Mouse (Mus musculus) neural tube, embryonic 11.5 days (tissue): ENCODE results near the gene Camk1g. TPM values are rescaled to one million over a fixed set of nuclear protein-coding genes. Genes with fewer than 3 reads are reported as not detected.
A peak's percentile ranks its signal among the peaks of the same experiment; 100 is the strongest.

Experiments
- ATAC-seq: fragments of 200-750 bp; cut with Nextera tagmentation; 2 replicates; pipeline ENCODE4 v1.8.0; 2017; ENCODE audit warnings: moderate number of reproducible peaks, mild to moderate bottlenecking, moderate TSS enrichment, moderate library complexity; ENCODE audit not compliant: insufficient read depth, low FRiP score, low TSS enrichment
- DNase-seq: peaks from one replicate; pipeline ENCODE4 v3.0.0-alpha.2; 2015; ENCODE audit warnings: low spot score
- H3K27ac ChIP-seq: fragments of 300-500 bp; sonication (generic); 2 replicates; pipeline ENCODE4 v1.5.1; 2014; ENCODE audit warnings: low read depth, mild to moderate bottlenecking, low read length
- H3K27me3 ChIP-seq: fragments of 300-500 bp; sonication (generic); 2 replicates; pipeline ENCODE4 v1.6.1; 2014; ENCODE audit warnings: mild to moderate bottlenecking, low read length, mixed read lengths; ENCODE audit not compliant: control insufficient read depth, insufficient read depth
- H3K36me3 ChIP-seq: fragments of 300-500 bp; sonication (generic); 2 replicates; pipeline ENCODE4 v1.6.1; 2014; ENCODE audit warnings: mild to moderate bottlenecking, low read length, moderate library complexity, mixed read lengths; ENCODE audit not compliant: control insufficient read depth, insufficient read depth
- H3K4me1 ChIP-seq: fragments of 300-500 bp; sonication (generic); 2 replicates; pipeline ENCODE4 v1.6.1; 2014; ENCODE audit warnings: low read length, mixed read lengths; ENCODE audit not compliant: control insufficient read depth, insufficient read depth
- H3K4me2 ChIP-seq: fragments of 300-500 bp; sonication (generic); 2 replicates; pipeline ENCODE4 v1.6.1; 2014; ENCODE audit warnings: low read depth, mild to moderate bottlenecking, moderate library complexity
- H3K4me3 ChIP-seq: fragments of 300-500 bp; sonication (generic); 2 replicates; pipeline ENCODE4 v1.5.1; 2014; ENCODE audit warnings: low read depth, low read length
- H3K9ac ChIP-seq: fragments of 300-500 bp; sonication (generic); 2 replicates; pipeline ENCODE4 v1.6.1; 2014; ENCODE audit warnings: mild to moderate bottlenecking, low read length
- H3K9me3 ChIP-seq: fragments of 300-500 bp; sonication (generic); 2 replicates; pipeline ENCODE4 v1.6.1; 2016; ENCODE audit warnings: low read length; ENCODE audit not compliant: control insufficient read depth
- WGBS: fragments of 180-500 bp; shearing (Covaris S2); extraction: QIAGEN DNeasy Blood & Tissue Kit; methylation state at CpG from one replicate; pipeline ENCODE4 v1.1.7; 2014; 5-methylcytosine and 5-hydroxymethylcytosine counted together
- polyA plus RNA-seq: library from polyadenylated mRNA; unstranded; fragments of >200 nt; fragmentation: Nextera tagmentation; extraction: Ambion mirVana; gene quantifications from 2 replicates; pipeline ENCODE4 v1.2.1, GENCODE M21; 2014

Camk1g gene
- polyA plus RNA-seq, 1 experiment from 2014 or later, result 13.3 TPM

- no peaks in the 10 kb centered on the region for H3K36me3 ChIP-seq
- ATAC-seq (no peak), DNase-seq (no peak)
- H3K27ac ChIP-seq, result no peak overlapping the region
- H3K27me3 ChIP-seq, result no peaks in the 10 kb centered on the region
- WGBS, result 80% methylated on average over 1 of the region's 1 CpGs
- 0 out of 2 replicates have a peak, but pooled peaks cover 3% of the 10 kb centered on the region for H3K4me1 ChIP-seq
- H3K9ac ChIP-seq, result no peak overlapping the region
- no peak overlapping the region for H3K4me2 ChIP-seq
- H3K9me3 ChIP-seq, result no peaks in the 10 kb centered on the region
- H3K4me3 ChIP-seq, result no peak overlapping the region
These were observed 60.1 kb downstream of the Camk1g start for GRCm38 (mm10) chr1:193309785-193310518.

DNA sequence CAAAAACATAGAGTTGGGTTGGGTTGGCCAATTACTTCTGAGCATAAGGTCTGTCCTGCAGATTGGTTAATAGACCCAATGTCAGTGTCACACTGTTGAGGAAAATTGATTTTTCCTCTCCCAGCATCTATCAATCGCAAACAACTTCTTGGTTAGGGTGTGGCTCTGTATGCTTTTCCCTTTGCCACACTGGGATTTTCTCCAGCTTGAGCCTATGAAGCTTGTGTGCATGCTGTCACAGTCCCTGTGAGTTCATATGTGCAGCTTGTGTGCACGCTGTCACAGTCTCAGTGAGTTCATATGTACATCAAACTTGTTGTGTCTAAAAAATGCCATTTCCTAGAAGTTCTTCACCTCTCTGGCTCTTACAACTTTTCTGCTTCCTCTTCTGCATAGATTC lies 63.3 kb downstream of the Camk1g start:
- no peak overlapping the region for H3K9ac ChIP-seq
- H3K27ac ChIP-seq, result no peak overlapping the region
- no peaks in the 10 kb centered on the region for H3K27me3 ChIP-seq
- no peaks in the 10 kb centered on the region for H3K9me3 ChIP-seq
- H3K36me3 ChIP-seq, result no peaks in the 10 kb centered on the region
- no peak for DNase-seq
- H3K4me3 ChIP-seq, result no peak overlapping the region
- WGBS, result 97% methylated on average over 2 of the region's 2 CpGs
- H3K4me2 ChIP-seq, result no peak overlapping the region
- 0 out of 2 replicates have a peak, but pooled peaks cover 3% of the 10 kb centered on the region for H3K4me1 ChIP-seq
- ATAC-seq, result no peak

DNA sequence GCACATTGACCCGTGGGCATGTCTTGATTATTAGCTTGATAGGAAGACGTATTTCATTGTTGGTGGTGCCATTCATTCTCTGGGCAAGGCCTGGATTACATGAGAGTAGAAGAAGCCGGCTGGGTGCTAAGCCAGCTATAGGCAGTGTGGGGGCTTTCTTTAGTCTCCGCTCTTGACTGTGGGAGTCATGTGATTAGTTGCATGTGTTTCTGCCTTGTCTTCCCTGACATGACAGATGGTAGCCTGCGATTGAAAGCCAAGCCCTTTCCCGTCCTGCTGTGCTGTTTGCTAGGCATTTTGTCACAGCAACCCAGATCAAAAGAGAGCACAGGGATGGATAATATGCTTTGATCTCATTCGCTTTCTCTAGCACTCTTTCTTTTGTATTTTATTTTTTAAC lies 64.7 kb downstream of the Camk1g start:
- H3K27ac ChIP-seq, result no peak overlapping the region
- H3K36me3 ChIP-seq, result no peaks in the 10 kb centered on the region
- H3K27me3 ChIP-seq, result no peaks in the 10 kb centered on the region
- DNase-seq, result peak; percentile 43
- WGBS, result 16% methylated on average over 7 of the region's 7 CpGs
- 0 out of 2 replicates have a peak, but pooled peaks cover 3% of the 10 kb centered on the region for H3K4me1 ChIP-seq
- ATAC-seq, result peak; percentile 91
- no peak overlapping the region for H3K4me2 ChIP-seq
- H3K4me3 ChIP-seq, result no peak overlapping the region
- no peaks in the 10 kb centered on the region for H3K9me3 ChIP-seq
- H3K9ac ChIP-seq, result no peak overlapping the region

GRCm38 (mm10) chr1:193303096-193303495 lies 67.0 kb downstream of the Camk1g start:
- 0 out of 2 replicates have a peak, but pooled peaks cover 3% of the 10 kb centered on the region for H3K4me1 ChIP-seq
- no peaks in the 10 kb centered on the region for H3K27me3 ChIP-seq
- ATAC-seq, result no peak
- no peaks in the 10 kb centered on the region for H3K9me3 ChIP-seq
- no peak overlapping the region for H3K4me2 ChIP-seq
- 75% methylated on average over 2 of the region's 2 CpGs for WGBS
- H3K9ac ChIP-seq, result no peak overlapping the region
- H3K27ac ChIP-seq, result no peak overlapping the region
- no peaks in the 10 kb centered on the region for H3K36me3 ChIP-seq
- no peak overlapping the region for H3K4me3 ChIP-seq
- DNase-seq, result no peak

DNA sequence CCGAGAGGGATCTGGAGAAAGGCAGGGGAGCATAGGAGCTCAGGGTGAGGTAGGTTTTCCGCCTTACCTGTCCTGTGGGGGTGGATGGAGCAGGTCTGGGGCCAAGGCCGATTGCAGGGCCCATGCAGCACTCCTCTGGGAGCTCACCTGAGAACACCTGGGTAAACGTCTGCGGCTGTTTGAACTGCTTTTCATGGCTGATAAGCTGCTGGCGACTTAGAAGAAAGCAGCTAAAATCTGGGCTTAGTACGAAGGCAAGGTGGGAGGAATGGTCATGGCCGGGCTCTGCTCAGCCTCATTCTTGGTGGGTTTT lies 68.0 kb downstream of the Camk1g start:
- 78% methylated on average over 8 of the region's 8 CpGs for WGBS
- no peak for DNase-seq
- H3K27ac ChIP-seq, result no peak overlapping the region

DNA sequence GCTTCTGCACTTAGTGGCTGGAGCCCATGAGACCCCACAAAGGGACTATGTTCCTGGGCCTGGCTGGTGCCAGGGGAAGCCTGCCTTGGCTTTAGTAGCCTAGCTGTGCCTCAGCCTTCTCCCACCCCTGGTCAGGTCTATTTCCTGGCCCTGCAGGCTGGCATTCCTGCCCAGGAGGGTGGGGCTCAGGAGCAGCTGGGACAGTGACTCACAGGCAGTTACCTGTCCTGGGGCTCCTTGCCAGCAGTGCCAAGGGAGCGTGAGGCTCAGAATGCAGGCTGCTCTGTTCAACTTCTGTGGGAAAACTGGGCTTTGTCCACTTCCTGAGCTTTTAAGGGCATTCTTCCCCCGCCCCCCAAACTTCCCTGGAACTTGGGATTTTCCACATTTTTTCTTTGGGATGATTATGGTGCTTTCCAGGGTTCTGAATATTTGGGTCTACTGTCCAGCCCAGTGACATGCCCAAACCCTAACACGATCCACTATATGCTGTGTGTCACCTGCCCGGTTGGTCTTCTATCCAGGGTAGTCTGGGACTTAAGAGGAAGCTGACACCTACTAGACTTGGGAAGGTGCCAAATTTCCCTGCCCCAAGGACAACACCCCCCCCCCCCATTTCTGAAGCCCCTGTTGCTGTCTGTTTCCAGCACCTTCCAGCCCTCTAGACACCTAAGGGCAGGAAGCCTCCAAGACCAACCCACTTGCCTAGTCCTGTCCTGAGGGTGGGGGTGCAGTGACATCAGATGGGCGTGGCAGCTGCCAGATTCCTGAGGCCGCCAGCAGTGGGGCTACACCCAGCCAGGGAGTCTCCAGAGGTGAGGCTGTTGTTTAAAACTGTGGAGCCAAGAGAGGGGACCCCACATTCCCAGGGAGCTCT lies 68.6 kb downstream of the Camk1g start:
- no peak overlapping the region for H3K9ac ChIP-seq
- no peak for DNase-seq

More for the DNA sequence above, 68.0 kb downstream of the Camk1g start:
- Histone ChIP-seq H3K27me3 (no peaks in the 10 kb centered on the region), H3K4me1 (0 out of 2 replicates have a peak, but pooled peaks cover 3% of the 10 kb centered on the region), H3K9me3 (no peaks in the 10 kb centered on the region), H3K9ac (no peak overlapping the region; the same call in 1 of the 2 replicates), H3K36me3 (no peaks in the 10 kb centered on the region), H3K4me2 (no peak overlapping the region), H3K4me3 (no peak overlapping the region)
- no peak for ATAC-seq

GRCm38 (mm10) chr1:193299995-193300394 lies 70.1 kb downstream of the Camk1g start:
- no peaks in the 10 kb centered on the region for H3K27me3 ChIP-seq
- no peak for ATAC-seq
- no peaks in the 10 kb centered on the region for H3K9me3 ChIP-seq
- H3K4me2 ChIP-seq, result no peak overlapping the region
- H3K36me3 ChIP-seq, result no peaks in the 10 kb centered on the region
- H3K4me1 ChIP-seq, result no peaks in the 10 kb centered on the region
- DNase-seq, result no peak
- no peak overlapping the region for H3K27ac ChIP-seq
- 48% methylated on average over 1 of the region's 1 CpGs for WGBS
- no peak overlapping the region for H3K4me3 ChIP-seq
- H3K9ac ChIP-seq, result no peak overlapping the region

More for the DNA sequence above, 68.6 kb downstream of the Camk1g start:
- Histone ChIP-seq H3K9me3 (no peaks in the 10 kb centered on the region), H3K36me3 (no peaks in the 10 kb centered on the region), H3K27ac (no peak overlapping the region), H3K4me3 (no peak overlapping the region), H3K4me2 (no peak overlapping the region), H3K27me3 (no peaks in the 10 kb centered on the region), H3K4me1 (0 out of 2 replicates have a peak, but pooled peaks cover 3% of the 10 kb centered on the region)
- WGBS, result 71% methylated on average over 6 of the region's 6 CpGs
- ATAC-seq, result no peak

DNA sequence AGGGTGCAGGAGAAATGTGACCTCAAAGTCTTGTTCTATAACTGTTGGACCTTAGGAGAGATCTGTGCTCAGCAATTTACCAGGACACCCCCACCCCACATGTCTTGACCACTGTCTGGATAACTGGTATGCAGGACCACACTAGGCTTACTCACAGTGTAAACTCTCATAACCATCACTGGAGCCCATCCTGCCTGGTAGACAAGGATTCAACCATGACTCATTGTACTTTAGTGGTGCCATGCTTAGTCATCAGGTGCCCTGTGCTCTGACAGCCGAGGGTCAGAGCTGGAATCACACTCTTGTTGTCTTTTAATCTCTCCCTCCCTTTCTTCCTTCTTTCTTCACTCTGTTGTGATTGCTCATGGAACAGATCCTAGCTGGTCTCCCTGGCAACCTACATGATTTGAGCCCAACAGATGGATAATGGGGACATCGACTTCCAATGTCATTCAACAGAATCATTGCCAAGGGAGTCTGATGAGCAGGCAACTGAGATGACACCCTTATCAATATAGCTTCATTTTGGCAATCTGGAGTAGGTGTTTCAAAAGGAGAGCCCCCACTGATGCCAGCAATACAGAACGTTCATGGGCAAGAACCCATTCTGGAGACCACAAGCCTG lies 71.8 kb downstream of the Camk1g start:
- no peak overlapping the region for H3K4me3 ChIP-seq
- DNase-seq (no peak), ATAC-seq (no peak)
- no peak overlapping the region for H3K27ac ChIP-seq
- no peak overlapping the region for H3K4me2 ChIP-seq
- 81% methylated on average over 3 of the region's 3 CpGs for WGBS
- no peaks in the 10 kb centered on the region for H3K9me3 ChIP-seq
- no peaks in the 10 kb centered on the region for H3K4me1 ChIP-seq
- no peaks in the 10 kb centered on the region for H3K36me3 ChIP-seq
- H3K9ac ChIP-seq, result no peak overlapping the region
- no peaks in the 10 kb centered on the region for H3K27me3 ChIP-seq
